Mouse (Mus musculus) gastrocnemius, postnatal 4 days (tissue): ENCODE data around the gene Fxr2. TPM values are rescaled to one million over a fixed set of nuclear protein-coding genes. Genes with fewer than 3 reads are reported as not detected.
A peak's percentile ranks its signal among the peaks of the same experiment; 100 is the strongest.

Experiments used
- DNase-seq, 2 experiments: peaks; one replicate each; pipeline ENCODE4 v3.0.0; 2021 to 2022; ENCODE audit warnings: low spot score in 2 of 2, mixed read lengths in 2 of 2
- long read RNA-seq, 2 experiments: library from polyadenylated mRNA; stranded (forward); transcript quantifications; one replicate each; pipeline ENCODE4 v2.0.0; 2021
- total RNA-seq, 2 experiments: library from RNA; stranded (reverse); gene quantifications; 2 replicates each; pipeline ENCODE4 v1.2.3; 2021

Gene Fxr2
- 10 to 100 TPM; 90.3 to 94.0 TPM for total RNA-seq
- long read RNA-seq, experiment 1, transcript Fxr2-201 (17 exons, 2,951 nt): major isoform, 92 of 118 reads
- long read RNA-seq, experiment 1, partial matches to known transcripts: 9 of 118 reads
- long read RNA-seq, experiment 1, other reads (novel, unspliced or antisense): 17 of 118 reads
- long read RNA-seq, experiment 2, transcript Fxr2-201 (17 exons, 2,951 nt): major isoform, 139 of 169 reads
- long read RNA-seq, experiment 2, partial matches to known transcripts: 10 of 169 reads
- long read RNA-seq, experiment 2, other reads (novel, unspliced or antisense): 20 of 169 reads

DNA sequence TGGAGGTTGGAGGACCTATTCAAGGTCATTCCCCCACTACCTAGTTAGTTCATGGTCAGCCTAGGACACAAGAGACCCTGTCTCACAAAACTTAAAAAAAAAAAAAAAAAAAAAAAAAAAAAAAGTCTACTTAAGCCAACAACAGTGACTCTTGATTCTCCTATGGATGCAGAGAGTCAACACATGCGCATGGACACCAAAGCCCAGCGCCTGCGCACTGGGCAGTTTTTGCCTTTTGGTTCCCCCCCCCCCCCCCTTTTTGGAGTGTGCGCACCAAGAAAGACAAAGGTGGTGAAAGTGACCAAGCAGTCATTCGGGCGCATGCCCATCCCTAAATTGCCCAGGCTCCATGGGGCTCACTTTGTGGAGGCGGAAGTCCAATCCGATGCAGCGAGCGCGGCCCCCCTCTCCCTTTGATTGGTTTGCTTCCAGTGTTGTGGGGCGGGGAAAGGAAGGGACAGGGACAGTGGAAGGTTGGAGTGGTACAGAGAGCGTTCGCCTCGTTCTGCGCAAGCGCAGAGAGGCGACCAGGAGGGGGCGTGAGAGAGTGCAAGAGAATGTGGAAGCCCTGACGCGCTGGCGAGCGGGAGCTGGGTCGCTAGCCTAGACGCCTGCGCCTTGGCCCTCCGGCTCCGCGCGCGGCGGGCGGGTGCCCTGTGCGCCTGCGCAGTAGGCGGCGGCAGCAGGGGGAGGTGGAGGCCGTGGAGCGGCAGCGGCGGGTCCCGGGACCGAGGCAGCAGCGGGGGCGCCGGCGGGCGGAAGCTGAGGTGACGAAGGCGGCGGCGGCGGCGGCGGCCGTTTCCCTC, at the start of gene Fxr2:
TSS of gene Fxr2 (plus strand) at position 707 of the 806 bp plus-strand sequence.
- peak; percentile 99 to 100 for DNase-seq

DNA sequence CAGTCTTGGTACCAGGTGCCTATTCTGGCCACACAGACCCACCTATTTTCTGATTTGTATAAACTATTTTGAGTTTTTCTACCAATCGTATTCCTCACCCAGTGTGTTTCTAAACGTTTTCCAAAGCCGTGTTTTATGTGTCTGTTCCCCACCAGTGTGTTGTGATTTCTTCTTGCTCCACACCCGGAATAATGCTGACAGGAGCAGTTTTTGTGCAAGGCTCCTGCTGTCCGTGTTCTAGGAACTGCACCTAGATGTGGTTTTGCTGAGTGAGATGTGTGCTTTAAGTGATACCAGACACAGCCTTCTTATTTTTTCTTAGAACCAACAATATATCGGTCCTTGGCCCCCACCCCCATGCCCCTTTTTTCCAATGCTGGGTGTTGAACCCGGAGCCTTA, 48.8 kb upstream of the Fxr2 start:
- DNase-seq: no peak

DNA sequence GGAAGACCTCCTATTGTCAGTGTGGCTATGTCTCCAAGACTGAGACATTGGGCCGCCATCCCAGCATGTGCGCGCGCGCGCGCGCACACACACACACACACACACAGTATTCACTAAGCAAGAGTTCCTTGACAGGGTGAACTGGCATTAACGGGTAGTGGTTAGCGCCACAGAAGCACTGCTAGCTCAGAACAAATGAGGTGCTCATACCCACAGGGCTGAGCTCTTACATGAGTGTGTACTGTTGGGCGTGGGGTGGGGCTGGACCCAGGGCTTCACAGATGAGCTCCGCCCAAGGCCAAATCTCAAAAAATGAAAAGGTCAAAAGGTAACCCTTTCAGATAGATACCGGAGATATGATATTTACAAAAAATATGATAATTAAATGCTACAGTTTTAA, 47.9 kb upstream of the Fxr2 start:
- DNase-seq: no peak

GRCm38 (mm10) chr11:69585718-69586325, 47.0 kb upstream of the Fxr2 start:
- no peak for DNase-seq

DNA sequence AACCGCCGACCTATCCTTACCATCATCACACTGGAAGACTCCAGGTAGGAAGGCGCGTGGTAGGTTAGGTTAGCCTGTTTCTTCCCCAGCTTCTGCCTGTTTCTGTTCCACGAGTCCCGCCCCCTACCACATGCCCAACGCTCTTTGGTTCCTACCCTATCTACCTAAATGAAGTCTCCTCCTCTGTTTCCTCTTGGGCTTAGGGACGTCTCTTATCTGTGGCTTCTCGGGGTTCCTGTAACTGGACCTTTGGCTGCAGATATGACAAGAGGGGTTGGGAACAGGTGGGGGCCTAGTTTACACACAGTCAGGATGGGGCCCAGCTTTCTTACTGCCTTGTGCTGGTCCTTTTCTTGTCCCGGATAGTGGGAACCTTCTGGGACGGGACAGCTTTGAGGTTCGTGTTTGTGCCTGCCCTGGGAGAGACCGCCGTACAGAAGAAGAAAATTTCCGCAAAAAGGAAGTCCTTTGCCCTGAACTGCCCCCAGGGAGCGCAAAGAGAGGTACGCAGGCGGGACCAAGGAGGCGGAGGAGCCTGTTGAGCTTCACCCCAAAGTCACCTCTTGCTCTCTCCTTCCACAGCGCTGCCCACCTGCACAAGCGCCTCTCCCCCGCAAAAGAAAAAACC, 43.5 kb upstream of the Fxr2 start:
- no peak for DNase-seq

DNA sequence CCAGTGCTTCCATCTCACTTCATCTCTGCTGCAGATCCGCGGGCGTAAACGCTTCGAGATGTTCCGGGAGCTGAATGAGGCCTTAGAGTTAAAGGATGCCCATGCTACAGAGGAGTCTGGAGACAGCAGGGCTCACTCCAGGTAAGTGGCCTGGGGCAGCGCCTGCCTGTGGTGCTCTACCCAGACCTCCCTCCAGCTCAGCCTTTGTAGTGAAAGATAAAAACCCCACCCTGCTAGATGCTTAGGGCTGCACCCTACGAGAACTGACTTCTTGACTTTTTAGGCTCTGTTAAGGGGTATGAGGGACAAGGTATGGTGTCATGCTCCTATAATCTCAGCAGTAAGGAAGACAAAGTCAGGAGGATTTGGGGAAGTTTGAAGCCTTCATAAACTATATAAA, 42.2 kb upstream of the Fxr2 start:
- no peak for DNase-seq

- DNase-seq: no peak
Measured at GRCm38 (mm10) chr11:69591424-69591823, 41.4 kb upstream of the Fxr2 start.

DNA sequence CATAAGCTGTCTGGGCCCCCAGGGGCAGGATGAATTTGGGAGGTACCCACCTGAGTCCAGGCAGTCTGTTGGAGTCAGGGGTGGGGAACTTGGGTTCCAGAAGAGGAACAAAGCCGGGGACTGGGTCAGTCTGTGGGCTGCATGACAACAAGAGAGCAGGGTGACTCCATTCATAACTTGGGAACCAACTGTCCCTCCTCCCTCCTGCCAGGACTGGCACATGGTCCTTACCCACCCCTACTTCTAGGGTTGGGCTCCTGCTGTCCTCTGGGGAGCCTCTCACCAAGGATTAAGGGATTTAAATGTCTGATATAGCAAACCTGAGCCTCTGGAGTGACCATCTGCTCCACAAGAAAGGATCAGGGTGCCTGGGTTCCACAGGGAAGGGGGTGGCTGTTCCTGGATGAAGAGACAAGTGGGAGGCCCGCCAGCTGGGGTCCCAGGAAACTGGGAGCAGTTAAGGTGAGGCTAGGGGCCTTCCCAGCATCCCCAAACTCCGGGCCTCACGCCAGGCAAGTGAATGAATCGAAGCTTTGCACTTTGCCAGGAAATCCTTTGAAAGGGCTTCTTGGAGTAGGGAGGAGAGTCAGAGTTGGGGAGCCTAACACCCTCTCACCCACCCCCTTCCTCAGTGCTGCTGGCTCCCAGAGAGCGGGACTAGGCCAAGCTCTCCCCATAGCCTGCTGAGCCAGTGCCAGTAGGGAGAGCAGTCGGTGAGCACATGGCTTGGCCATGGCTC, 40.7 kb upstream of the Fxr2 start:
- no peak for DNase-seq

DNA sequence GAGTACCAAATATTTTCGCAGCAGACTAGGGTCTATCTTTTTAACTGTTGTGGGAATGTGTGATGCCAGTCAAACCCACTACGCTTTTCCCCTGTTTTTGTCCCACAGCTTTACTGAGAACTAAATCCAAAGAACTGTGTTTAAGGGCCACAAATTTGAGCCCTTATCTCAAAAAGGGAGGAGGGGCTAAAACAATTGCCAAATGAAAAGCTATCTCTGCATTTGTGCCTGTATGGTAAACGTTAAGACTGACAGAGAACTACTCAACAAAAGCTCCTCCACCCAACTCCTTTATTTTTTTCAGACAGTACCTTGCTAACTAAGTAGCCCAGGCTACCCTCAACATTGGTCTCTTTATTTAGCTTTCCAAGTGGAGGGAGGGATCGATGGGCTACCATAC, 40.0 kb upstream of the Fxr2 start:
- no peak for DNase-seq

GRCm38 (mm10) chr11:69594853-69595252, 37.9 kb upstream of the Fxr2 start:
- DNase-seq: no peak

DNA sequence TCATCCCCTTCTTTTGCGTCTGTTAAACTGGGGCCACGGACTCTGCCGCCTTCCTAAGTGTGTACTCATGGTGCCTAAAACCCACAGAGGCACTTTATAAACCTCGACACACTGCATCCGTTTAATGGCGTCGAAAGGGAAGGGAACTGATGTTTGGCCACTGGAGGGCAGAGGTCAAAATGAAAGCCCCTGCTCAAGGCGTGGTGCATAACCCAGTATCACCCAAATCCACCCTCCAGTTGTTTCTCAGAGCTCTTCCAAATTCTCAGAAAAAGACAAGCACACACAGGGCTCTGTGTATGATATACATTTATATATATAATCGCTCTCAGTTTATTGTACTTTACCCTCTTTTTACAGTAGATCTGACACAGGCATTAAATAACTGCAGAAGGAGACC, 33.4 kb upstream of the Fxr2 start:
- DNase-seq: no peak

DNA sequence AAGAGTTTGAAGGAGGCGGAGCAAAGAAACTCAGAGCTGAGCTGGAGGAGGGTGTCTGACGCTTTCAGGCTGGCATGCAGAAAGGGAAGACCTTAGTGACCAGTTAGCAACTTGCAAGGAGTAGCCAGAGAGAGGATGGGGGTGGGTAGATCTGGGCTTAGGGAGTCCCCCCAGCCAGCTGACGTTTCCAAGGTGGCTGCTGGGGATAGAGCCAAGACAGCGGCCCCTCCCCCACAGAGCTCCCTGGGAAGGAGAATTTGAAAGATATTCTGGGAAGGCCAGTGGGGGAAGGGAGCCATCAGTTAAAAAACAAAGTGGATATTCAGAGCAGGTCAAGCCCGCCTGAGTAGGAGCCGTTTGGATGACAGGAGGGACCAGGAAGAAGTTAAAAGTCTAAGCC, 32.7 kb upstream of the Fxr2 start:
- peak; percentile 28 to 64 for DNase-seq

- DNase-seq: no peak
Measured at GRCm38 (mm10) chr11:69601768-69602167, 31.0 kb upstream of the Fxr2 start.

GRCm38 (mm10) chr11:69603516-69603915, 29.3 kb upstream of the Fxr2 start:
- DNase-seq: no peak

DNA sequence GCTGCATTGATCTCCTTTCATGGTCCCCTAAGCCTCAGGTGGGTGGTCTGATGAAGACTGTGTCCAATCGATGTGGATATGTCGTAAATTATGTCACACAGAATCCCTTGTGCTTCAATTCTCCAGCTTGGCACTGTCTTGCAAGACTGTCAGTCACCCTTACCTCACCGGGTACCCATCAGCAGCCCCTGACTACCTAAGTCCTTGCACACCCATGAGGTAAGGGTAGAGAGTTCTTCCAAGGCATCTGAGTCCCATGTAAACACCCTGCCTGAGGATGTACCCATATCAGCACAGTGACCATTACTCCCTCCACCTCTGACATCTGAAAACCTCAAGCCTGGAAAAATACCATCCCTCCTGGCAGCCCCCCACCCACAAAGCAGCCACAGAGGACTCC, 28.4 kb upstream of the Fxr2 start:
- DNase-seq: no peak

- DNase-seq: peak in 1 of 2 experiments; percentile 30
Measured at GRCm38 (mm10) chr11:69604795-69605664, 27.8 kb upstream of the Fxr2 start.

GRCm38 (mm10) chr11:69605726-69606490, 26.9 kb upstream of the Fxr2 start, which contains the start of gene Atp1b2:
Gene Atp1b2, minus strand, starts transcription at chr11:69605942.
- DNase-seq: peak; percentile 64 to 75

- no peak for DNase-seq
Measured at GRCm38 (mm10) chr11:69606491-69606795, 26.3 kb upstream of the Fxr2 start.

DNA sequence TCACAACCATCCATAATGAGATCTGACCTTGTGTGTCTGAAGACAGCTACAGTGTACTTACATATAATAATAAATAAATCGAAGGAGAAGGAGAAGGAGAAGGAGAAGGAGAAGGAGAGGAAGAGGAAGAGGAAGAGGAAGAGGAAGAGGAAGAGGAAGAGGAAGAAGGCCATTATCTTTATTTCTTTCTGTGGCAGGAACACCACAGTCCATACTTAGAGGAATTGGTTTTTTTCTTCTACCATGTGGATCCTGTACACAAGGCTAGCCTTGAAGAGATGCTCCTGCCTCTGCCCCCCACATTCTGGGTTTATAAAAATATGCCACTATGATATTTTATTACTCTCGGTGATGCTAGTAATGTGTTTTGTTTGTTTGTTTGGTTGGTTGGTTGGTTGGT, 26.0 kb upstream of the Fxr2 start:
- no peak for DNase-seq
